In the genomic region with DNA sequence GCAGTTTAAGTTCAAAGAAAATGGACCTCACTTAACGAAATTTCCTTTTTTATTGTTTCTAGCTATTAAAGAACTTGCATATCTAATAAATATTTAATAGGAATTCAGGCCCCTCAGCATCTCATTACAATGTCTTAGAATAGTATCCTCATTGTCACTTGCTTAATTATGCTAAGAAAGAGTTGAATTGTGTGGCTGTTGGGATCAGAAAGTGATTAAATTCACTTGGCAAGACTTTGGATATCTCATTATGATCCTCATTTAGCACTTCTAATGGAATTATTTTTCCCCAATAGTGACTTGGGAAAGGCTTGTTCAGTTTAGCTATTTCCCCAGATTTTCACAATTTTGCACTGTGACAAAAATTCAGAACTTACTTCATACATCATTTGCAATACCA, we compare ENCODE assay signal across 21 mouse cellular contexts.
DNase-seq lines count a peak whose midpoint lies in the region; ATAC-seq and TF ChIP-seq lines count a peak whose summit lies in the region.
"Had no signal": no experiment of that assay in that cellular context is flagged by ENCODE, and none has a peak within 500 bp of the region (broad histone marks: within the 10 kb centered on the region; RNA-seq: fewer than 3 reads in every experiment).

No protein-coding gene starts in this region.

- H3K9me3 ChIP-seq in forebrain, embryonic 14.5 days (replicated peaks; ENCODE audit: control insufficient read depth, low read length), result no peaks in the 10 kb centered on the region
- no peaks in the 10 kb centered on the region for H3K9me3 ChIP-seq in forebrain, embryonic 12.5 days
- H3K9me3 ChIP-seq in heart, embryonic 10.5 days, result no peaks in the 10 kb centered on the region
- H3K9me3 ChIP-seq: embryonic facial prominence, embryonic 13.5 days; embryonic facial prominence, embryonic 15.5 days; forebrain, embryonic 10.5 days had no signal

- no peaks in the 10 kb centered on the region for H3K4me1 ChIP-seq in forebrain, embryonic 14.5 days (ENCODE audit: control insufficient read depth, insufficient read depth, low read length)
- no peaks in the 10 kb centered on the region for H3K4me1 ChIP-seq in forebrain, embryonic 12.5 days
- H3K4me1 ChIP-seq in heart, embryonic 10.5 days, result no peaks in the 10 kb centered on the region
- H3K4me1 ChIP-seq: embryonic facial prominence, embryonic 13.5 days; embryonic facial prominence, embryonic 15.5 days; forebrain, embryonic 10.5 days had no signal

- no peak overlapping the region for H3K27ac ChIP-seq in forebrain, embryonic 14.5 days (ENCODE audit: low read depth, low read length)
- H3K27ac ChIP-seq in forebrain, embryonic 12.5 days, result no peak overlapping the region
- no peak overlapping the region for H3K27ac ChIP-seq in heart, embryonic 10.5 days
- H3K27ac ChIP-seq: embryonic facial prominence, embryonic 13.5 days; embryonic facial prominence, embryonic 15.5 days; forebrain, embryonic 10.5 days had no signal

- peak; percentile 48 for DNase-seq in forebrain, embryonic 14.5 days (ENCODE audit: low spot score)
- DNase-seq in Muller cell, postnatal 12 days (ENCODE audit: inconsistent ontology term), result peak; percentile 34
- peak; percentile 62 for DNase-seq in brain, embryonic 14.5 days (ENCODE audit: low read depth)
- no peak for DNase-seq in heart, embryonic 10.5 days (ENCODE audit: low spot score)
- DNase-seq: adrenal gland, adult 8-10 months; adrenal gland, postnatal 14 days; adrenal gland, postnatal 36 days; cerebellum, adult 11 months; cerebellum, adult 18-20 months; cerebellum, adult 8-10 months; cerebellum, adult 9-11 months; cerebellum, postnatal 14 days; cerebellum, postnatal 36 days; embryo, embryonic 11 days had no signal

- no peak for TF ChIP-seq CTCF in brain, embryonic 14.5 days (IDR thresholded peaks at IDR 0.05; ENCODE audit: borderline replicate concordance, extremely low read depth, insufficient read depth, insufficient read length)

- peak; percentile 65 for ATAC-seq in forebrain, embryonic 14.5 days
- ATAC-seq in forebrain, embryonic 12.5 days (ENCODE audit: low FRiP score), result no peak
- ATAC-seq: activated CD4-positive, CD25-positive, alpha-beta regulatory T cell, adult 4 months; Patski had no signal

- H3K4me2 ChIP-seq in forebrain, embryonic 14.5 days (ENCODE audit: low read length), result no peak overlapping the region
- no peak overlapping the region for H3K4me2 ChIP-seq in forebrain, embryonic 12.5 days
- H3K4me2 ChIP-seq: embryonic facial prominence, embryonic 13.5 days; embryonic facial prominence, embryonic 15.5 days had no signal

- no peak overlapping the region for H3K9ac ChIP-seq in forebrain, embryonic 14.5 days (ENCODE audit: low read length)
- no peak overlapping the region for H3K9ac ChIP-seq in forebrain, embryonic 12.5 days
- H3K9ac ChIP-seq: embryonic facial prominence, embryonic 13.5 days; embryonic facial prominence, embryonic 15.5 days had no signal

- H3K4me3 ChIP-seq in forebrain, embryonic 14.5 days (ENCODE audit: low read depth, low read length), result no peak overlapping the region
- no peak overlapping the region for H3K4me3 ChIP-seq in forebrain, embryonic 12.5 days (replicated peaks)
- H3K4me3 ChIP-seq in heart, embryonic 10.5 days, result no peak overlapping the region
- H3K4me3 ChIP-seq: embryonic facial prominence, embryonic 13.5 days; embryonic facial prominence, embryonic 15.5 days; erythroblast, embryonic 14.5 days; forebrain, embryonic 10.5 days had no signal

- WGBS in forebrain, embryonic 14.5 days, result 44% methylated on average over 1 of the region's 1 CpGs
- WGBS in forebrain, embryonic 12.5 days, result 49% methylated on average over 1 of the region's 1 CpGs
- WGBS in heart, embryonic 10.5 days, result 76% methylated on average over 1 of the region's 1 CpGs

- no peak for TF ChIP-seq POLR2A in brain, embryonic 14.5 days (IDR thresholded peaks at IDR 0.05; ENCODE audit: borderline replicate concordance, extremely low read depth, insufficient read depth, insufficient read length, poor library complexity, severe bottlenecking)

- no peaks in the 10 kb centered on the region for H3K36me3 ChIP-seq in forebrain, embryonic 14.5 days (ENCODE audit: control insufficient read depth, insufficient read depth, low read length)
- H3K36me3 ChIP-seq in forebrain, embryonic 12.5 days (replicated peaks), result no peaks in the 10 kb centered on the region
- H3K36me3 ChIP-seq in heart, embryonic 10.5 days, result no peaks in the 10 kb centered on the region
- H3K36me3 ChIP-seq: embryonic facial prominence, embryonic 13.5 days; embryonic facial prominence, embryonic 15.5 days; forebrain, embryonic 10.5 days had no signal

- H3K27me3 ChIP-seq in forebrain, embryonic 14.5 days (replicated peaks; ENCODE audit: control insufficient read depth, insufficient read depth, low read length), result no peaks in the 10 kb centered on the region
- no peaks in the 10 kb centered on the region for H3K27me3 ChIP-seq in forebrain, embryonic 12.5 days
- no peaks in the 10 kb centered on the region for H3K27me3 ChIP-seq in heart, embryonic 10.5 days (ENCODE audit: insufficient read depth, poor library complexity, severe bottlenecking)
- H3K27me3 ChIP-seq: embryonic facial prominence, embryonic 13.5 days; embryonic facial prominence, embryonic 15.5 days had no signal
